Mouse (Mus musculus) WW6 (cell line): ENCODE measurements at regions not wholly inside any gene's neighbourhood (a gene's known extent, or its start where the extent isn't known, plus 50 kb on each side); places are given as distances from the start of the nearest gene placed in this dataset.

Experiments used
- DNase-seq: peaks from one replicate; pipeline ENCODE4 v3.0.0-alpha.2; 2013; ENCODE audit warnings: low read depth, low spot score

DNA sequence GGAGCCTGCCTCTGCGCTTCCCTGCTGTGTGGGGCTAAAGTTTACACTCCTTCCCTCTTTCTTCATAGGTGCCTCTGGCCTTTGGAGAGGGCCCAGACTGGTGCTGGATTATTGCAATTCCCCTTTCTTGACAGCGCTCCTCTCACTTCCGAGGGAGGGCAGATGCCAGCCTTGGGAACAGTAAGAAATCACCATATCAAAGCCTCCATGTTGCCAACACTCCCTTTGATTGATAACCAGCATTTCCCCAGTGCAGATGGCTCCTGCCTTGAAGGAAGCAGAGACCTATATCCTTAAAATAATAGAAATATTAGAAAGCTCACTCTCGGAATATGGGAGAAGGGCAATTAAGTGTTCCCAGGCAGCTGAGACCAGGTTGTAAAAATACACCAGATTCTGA lies 63.1 kb upstream of the Cep295 start:
- no peak for DNase-seq

DNA sequence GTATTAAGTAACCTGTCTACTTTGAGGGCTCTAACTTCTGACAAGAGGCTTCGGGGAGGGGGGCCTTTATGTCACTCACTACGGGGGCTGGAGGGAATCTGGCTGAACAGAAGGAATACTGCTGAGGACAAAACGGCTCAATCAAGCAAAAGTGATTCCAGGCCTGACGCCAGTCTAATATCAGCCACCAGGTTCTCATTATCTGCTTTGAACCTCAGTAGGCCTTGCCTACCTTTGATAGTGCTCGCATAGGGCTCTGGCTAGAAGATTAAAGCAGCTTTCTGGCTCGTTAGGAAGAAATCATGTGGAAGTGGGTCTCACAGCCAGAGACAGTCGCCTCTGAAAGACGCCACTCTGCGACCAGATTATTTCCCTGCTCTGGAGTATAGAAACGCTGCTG lies 64.3 kb upstream of the Cep295 start:
- DNase-seq = no peak

DNA sequence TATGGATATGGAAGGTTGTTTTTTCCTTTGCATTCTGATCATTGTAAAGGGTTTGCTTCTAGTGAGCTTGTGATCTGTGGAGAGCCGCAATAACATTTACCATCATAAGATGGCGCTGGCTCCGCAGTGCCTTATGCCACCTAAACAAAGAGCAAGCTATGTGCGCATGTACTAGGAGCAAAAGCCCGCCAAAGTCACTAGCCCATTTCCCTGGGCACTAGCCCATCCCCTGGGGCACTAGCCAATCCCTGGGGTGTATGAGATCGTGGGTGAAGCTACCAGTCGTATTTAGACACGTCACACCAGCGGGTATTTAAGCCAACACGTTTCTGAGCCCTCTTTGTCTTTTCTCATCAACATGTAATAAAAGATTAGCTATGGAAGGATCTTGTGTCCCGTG lies 59.0 kb upstream of the Smco4 start:
- DNase-seq = peak; percentile 14

- no peak for DNase-seq
Observed at GRCm38 (mm10) chr9:15439319-15439980, 53.8 kb upstream of the Smco4 start.

DNA sequence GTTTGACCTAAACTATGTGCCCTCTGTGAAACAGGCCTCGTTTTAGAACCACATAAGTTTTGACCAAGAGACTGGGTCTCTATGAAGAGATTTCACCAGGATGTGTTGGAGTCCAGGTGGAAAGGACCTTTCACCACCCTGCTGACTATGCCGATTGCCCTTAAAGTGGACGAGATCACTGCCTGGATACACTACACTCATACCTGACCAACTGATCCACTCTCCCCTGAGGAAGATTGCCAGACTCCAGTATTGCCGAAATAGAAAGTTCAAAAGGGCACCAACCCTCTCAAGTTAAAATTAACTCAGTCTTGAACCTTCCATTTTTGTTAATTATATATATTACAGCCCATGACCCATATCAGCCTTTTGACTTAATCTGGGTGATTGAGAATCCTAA lies 51.1 kb upstream of the Smco4 start:
- DNase-seq = no peak
